Mouse (Mus musculus) limb, embryonic 12.5 days (tissue): Measurements from ENCODE around the gene Lsp1. TPM values are rescaled to one million over a fixed set of nuclear protein-coding genes. Genes with fewer than 3 reads are reported as not detected.

Experiments
- ATAC-seq: fragments of 200-750 bp; cut with Nextera tagmentation; 2 replicates; pipeline ENCODE4 v1.8.0; 2017; ENCODE audit warnings: low read depth, moderate TSS enrichment; ENCODE audit not compliant: insufficient number of reproducible peaks, insufficient read depth, low FRiP score, low TSS enrichment
- H3K27ac ChIP-seq: fragments of 300-500 bp; sonication (generic); 2 replicates; pipeline ENCODE4 v1.5.1; 2016; ENCODE audit warnings: mild to moderate bottlenecking, moderate library complexity
- H3K27me3 ChIP-seq: fragments of 300-500 bp; sonication (generic); 2 replicates; pipeline ENCODE4 v1.6.1; 2016; ENCODE audit warnings: mild to moderate bottlenecking, moderate library complexity
- H3K36me3 ChIP-seq: fragments of 300-500 bp; sonication (generic); 2 replicates; pipeline ENCODE4 v1.6.1; 2016; ENCODE audit warnings: mild to moderate bottlenecking, moderate library complexity
- H3K4me1 ChIP-seq: fragments of 300-500 bp; sonication (generic); replicated peaks from 2 replicates; pipeline ENCODE4 v1.6.1; 2016
- H3K4me2 ChIP-seq: fragments of 300-500 bp; sonication (generic); 2 replicates; pipeline ENCODE4 v1.6.1; 2016; ENCODE audit warnings: mild to moderate bottlenecking, moderate library complexity
- H3K4me3 ChIP-seq: fragments of 300-500 bp; sonication (generic); replicated peaks from 2 replicates; pipeline ENCODE4 v1.5.1; 2016; ENCODE audit warnings: mild to moderate bottlenecking
- H3K9ac ChIP-seq: fragments of 300-500 bp; sonication (generic); replicated peaks from 2 replicates; pipeline ENCODE4 v1.6.1; 2016; ENCODE audit warnings: mild to moderate bottlenecking, moderate library complexity
- H3K9me3 ChIP-seq: fragments of 300-500 bp; sonication (generic); 2 replicates; pipeline ENCODE4 v1.6.1; 2016; ENCODE audit warnings: mild to moderate bottlenecking, moderate library complexity
- WGBS: fragments of 180-500 bp; shearing (Covaris S2); methylation state at CpG from one replicate; pipeline ENCODE4 v1.1.7; 2016; 5-methylcytosine and 5-hydroxymethylcytosine counted together
- polyA plus RNA-seq: library from polyadenylated mRNA; unstranded; fragments of >200 nt; fragmentation: Nextera tagmentation; extraction: Ambion mirVana; gene quantifications from 2 replicates; pipeline ENCODE4 v1.2.1, GENCODE M21; 2016

Gene Lsp1
- polyA plus RNA-seq, 1 experiment from 2014 or later = 30.3 TPM

DNA sequence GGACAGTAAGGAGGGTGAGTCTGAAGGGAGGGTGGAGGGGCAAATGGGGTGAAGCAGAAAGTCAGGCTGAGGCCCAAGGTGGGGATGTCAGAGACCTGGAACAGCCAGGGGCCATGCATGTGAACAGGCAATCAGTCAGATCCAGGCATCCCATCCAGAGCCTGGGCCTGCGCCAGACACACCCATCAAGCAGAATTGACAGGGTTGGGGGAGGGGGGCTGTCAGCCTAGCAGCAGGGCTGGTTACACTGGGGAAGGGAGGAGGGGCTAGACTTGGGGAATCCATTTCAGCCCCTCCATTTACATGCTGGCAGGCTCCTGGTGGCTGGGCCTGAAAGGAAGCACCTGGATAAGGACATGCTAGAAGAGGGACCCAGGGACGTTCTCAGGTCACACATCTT lies 45.3 kb downstream of the Lsp1 start:
- no peak overlapping the region for H3K4me3 ChIP-seq
- H3K4me1 ChIP-seq = peaks cover 45% of the 10 kb centered on the region
- H3K36me3 ChIP-seq = no peaks in the 10 kb centered on the region
- no peaks in the 10 kb centered on the region for H3K27me3 ChIP-seq
- H3K27ac ChIP-seq = peak overlapping the region; percentile 62
- WGBS = 17% methylated on average over 2 of the region's 2 CpGs
- no peak overlapping the region for H3K9ac ChIP-seq
- ATAC-seq = peak; percentile 28; the same call in 1 of the 2 replicates
- no peaks in the 10 kb centered on the region for H3K9me3 ChIP-seq
- H3K4me2 ChIP-seq = no peak overlapping the region; the same call in 1 of the 2 replicates

DNA sequence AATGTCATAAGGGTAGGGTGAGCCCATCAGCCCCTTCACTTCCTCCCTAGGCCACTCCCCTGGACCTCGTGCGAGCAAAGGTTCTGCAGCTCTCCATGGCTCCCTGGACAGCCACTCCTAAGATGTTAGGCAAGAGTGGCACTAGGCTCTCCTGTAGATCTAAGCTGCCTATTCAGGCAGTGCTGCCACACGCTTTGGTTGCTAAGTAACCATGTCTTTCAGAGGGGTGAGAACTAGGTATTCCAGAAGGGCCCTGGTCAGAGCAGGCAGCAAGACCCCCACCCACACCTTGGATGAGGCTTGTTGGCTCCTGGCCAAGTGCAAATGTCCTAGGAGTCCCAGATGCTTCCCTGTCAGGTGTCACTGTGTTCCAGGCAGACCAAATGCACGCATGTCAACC lies 45.9 kb downstream of the Lsp1 start:
- no peaks in the 10 kb centered on the region for H3K9me3 ChIP-seq
- H3K27ac ChIP-seq = peak overlapping the region; percentile 62
- H3K4me3 ChIP-seq = no peak overlapping the region
- WGBS = 51% methylated on average over 4 of the region's 4 CpGs
- H3K27me3 ChIP-seq = no peaks in the 10 kb centered on the region
- H3K9ac ChIP-seq = no peak overlapping the region
- ATAC-seq = no peak
- peaks cover 49% of the 10 kb centered on the region for H3K4me1 ChIP-seq
- H3K4me2 ChIP-seq = no peak overlapping the region
- no peaks in the 10 kb centered on the region for H3K36me3 ChIP-seq

- Histone ChIP-seq H3K27ac (no peak overlapping the region), H3K27me3 (no peaks in the 10 kb centered on the region), H3K9me3 (no peaks in the 10 kb centered on the region), H3K4me1 (peaks cover 49% of the 10 kb centered on the region), H3K4me2 (no peak overlapping the region), H3K4me3 (no peak overlapping the region), H3K36me3 (no peaks in the 10 kb centered on the region), H3K9ac (no peak overlapping the region)
- no peak for ATAC-seq
- 94% methylated on average over 9 of the region's 9 CpGs for WGBS
These were observed 46.8 kb downstream of the Lsp1 start for GRCm38 (mm10) chr7:142507453-142507852.

DNA sequence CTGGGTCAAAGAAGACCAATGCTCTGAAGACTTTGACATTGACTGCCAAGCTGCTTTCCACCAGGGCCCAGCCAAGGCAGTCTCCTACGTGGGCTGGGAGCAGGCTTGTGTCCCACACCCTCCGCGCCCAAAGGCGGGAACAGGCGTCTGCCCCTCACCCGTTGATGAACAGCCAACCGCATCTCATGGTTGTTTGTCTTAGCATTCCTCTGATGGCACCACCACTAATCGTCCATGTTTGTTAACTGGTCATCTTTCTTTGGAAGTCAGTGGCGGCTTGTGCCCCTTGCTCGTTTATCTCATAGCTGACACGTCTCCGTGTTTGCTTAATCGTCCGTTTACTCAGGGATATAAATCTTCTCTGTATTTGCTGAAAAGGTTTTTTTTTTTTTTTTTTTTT lies 48.9 kb downstream of the Lsp1 start:
- Histone ChIP-seq H3K9ac (no peak overlapping the region), H3K4me3 (no peak overlapping the region), H3K9me3 (no peaks in the 10 kb centered on the region), H3K27me3 (no peaks in the 10 kb centered on the region), H3K36me3 (no peaks in the 10 kb centered on the region), H3K27ac (peak overlapping the region; percentile 98), H3K4me1 (peaks cover 49% of the 10 kb centered on the region), H3K4me2 (peak overlapping the region; percentile 17; the same call in 1 of the 2 replicates)
- ATAC-seq = no peak
- 15% methylated on average over 14 of the region's 14 CpGs for WGBS

DNA sequence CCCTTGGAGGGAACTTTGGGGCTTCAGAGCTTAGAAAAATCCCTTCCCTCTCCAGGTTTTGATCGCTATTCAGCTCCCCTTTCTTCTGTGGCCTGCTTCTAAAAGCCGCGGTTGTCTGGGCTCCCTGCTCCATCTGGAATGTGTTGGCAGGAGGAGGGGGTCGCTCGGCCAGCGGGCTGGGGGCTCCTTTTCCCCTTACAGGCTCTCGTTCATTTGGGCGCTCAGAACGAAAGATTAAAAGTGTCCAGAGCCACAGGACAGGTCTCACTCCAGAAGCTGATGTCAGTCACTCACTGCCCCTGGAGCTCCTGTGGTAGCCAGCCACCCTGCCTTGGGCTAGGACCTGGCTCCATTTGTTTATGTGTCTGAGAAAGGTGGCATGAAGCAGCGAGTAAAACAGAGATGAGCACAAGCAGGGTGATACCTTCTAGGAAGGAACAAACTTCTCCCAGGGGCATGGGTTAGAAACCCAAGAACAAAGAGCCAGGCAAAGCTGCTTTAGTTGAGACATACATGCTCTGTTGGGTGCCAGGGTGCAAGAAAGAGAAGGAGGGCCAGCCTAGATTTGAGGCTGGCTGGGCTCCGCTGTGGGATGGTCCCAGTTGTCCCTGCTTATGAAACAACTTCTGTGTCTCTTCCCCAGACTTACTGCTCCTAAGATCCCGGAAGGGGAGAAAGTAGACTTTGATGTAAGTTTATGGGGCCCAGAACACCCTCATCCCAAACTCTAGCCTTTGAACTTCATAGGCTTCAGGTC lies 49.6 kb downstream of the Lsp1 start:
- WGBS = 12% methylated on average over 12 of the region's 12 CpGs
- no peaks in the 10 kb centered on the region for H3K9me3 ChIP-seq
- no peak overlapping the region for H3K9ac ChIP-seq
- H3K27ac ChIP-seq = peak overlapping the region; percentile 98
- H3K4me3 ChIP-seq = no peak overlapping the region
- peaks cover 47% of the 10 kb centered on the region for H3K4me1 ChIP-seq
- no peak for ATAC-seq
- no peaks in the 10 kb centered on the region for H3K36me3 ChIP-seq
- no peaks in the 10 kb centered on the region for H3K27me3 ChIP-seq
- H3K4me2 ChIP-seq = no peak overlapping the region; the same call in 1 of the 2 replicates

GRCm38 (mm10) chr7:142514048-142514447 lies 53.4 kb downstream of the Lsp1 start:
- Histone ChIP-seq H3K27me3 (no peaks in the 10 kb centered on the region), H3K4me2 (no peak overlapping the region), H3K27ac (peak overlapping the region; percentile 35; the same call in 1 of the 2 replicates), H3K9me3 (no peaks in the 10 kb centered on the region), H3K4me1 (peaks cover 42% of the 10 kb centered on the region), H3K4me3 (no peak overlapping the region), H3K9ac (no peak overlapping the region), H3K36me3 (no peaks in the 10 kb centered on the region)
- WGBS = 82% methylated on average over 4 of the region's 4 CpGs
- ATAC-seq = no peak

- H3K4me2 ChIP-seq = peak overlapping the region; percentile 31
- H3K4me3 ChIP-seq = 0 out of 2 replicates have a peak overlapping the region, but pooled peaks have one; percentile 1
- ATAC-seq = peak; percentile 88
- no peak overlapping the region for H3K9ac ChIP-seq
- H3K9me3 ChIP-seq = no peaks in the 10 kb centered on the region
- H3K27me3 ChIP-seq = no peaks in the 10 kb centered on the region
- H3K36me3 ChIP-seq = no peaks in the 10 kb centered on the region
- peaks cover 22% of the 10 kb centered on the region for H3K4me1 ChIP-seq
- 33% methylated on average over 21 of the region's 21 CpGs for WGBS
- H3K27ac ChIP-seq = peak overlapping the region; percentile 92
These were observed 55.8 kb downstream of the Lsp1 start for GRCm38 (mm10) chr7:142516221-142516978.

- H3K27me3 ChIP-seq = no peaks in the 10 kb centered on the region
- 80% methylated on average over 2 of the region's 3 CpGs for WGBS
- no peak overlapping the region for H3K4me2 ChIP-seq
- H3K36me3 ChIP-seq = no peaks in the 10 kb centered on the region
- H3K27ac ChIP-seq = peak overlapping the region; percentile 20; the same call in 1 of the 2 replicates
- no peak overlapping the region for H3K4me3 ChIP-seq
- ATAC-seq = no peak
- no peak overlapping the region for H3K9ac ChIP-seq
- H3K4me1 ChIP-seq = peaks cover 26% of the 10 kb centered on the region
- H3K9me3 ChIP-seq = no peaks in the 10 kb centered on the region
These were observed 56.9 kb downstream of the Lsp1 start for GRCm38 (mm10) chr7:142517531-142517930.

DNA sequence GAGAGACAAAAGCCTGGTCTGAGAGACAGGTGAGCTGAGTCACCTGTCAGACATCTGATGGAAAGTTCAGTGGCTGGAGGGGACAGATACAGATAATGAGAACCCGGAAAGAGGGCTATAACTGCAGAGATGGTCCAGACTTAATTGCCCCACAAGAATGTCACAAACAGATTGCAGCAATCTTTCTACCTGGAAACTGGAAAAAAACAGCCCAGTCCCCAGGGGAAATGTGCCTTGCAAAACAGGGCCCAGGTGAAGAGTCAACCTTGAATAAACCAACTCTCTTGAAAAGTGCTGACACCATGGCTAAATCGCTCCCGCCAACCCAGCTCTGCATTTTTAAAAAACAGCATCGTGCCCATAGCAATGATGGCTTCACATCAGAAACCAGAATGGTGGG lies 59.7 kb downstream of the Lsp1 start:
- whole genome bisulfite sequencing = 77% methylated on average over 4 of the region's 4 CpGs
- H3K9me3 ChIP-seq = no peaks in the 10 kb centered on the region
- H3K9ac ChIP-seq = no peak overlapping the region
- no peak overlapping the region for H3K4me2 ChIP-seq
- H3K4me1 ChIP-seq = peaks cover 48% of the 10 kb centered on the region
- H3K36me3 ChIP-seq = no peaks in the 10 kb centered on the region
- H3K27ac ChIP-seq = peak overlapping the region; percentile 72
- ATAC-seq = no peak
- no peak overlapping the region for H3K4me3 ChIP-seq
- H3K27me3 ChIP-seq = no peaks in the 10 kb centered on the region

DNA sequence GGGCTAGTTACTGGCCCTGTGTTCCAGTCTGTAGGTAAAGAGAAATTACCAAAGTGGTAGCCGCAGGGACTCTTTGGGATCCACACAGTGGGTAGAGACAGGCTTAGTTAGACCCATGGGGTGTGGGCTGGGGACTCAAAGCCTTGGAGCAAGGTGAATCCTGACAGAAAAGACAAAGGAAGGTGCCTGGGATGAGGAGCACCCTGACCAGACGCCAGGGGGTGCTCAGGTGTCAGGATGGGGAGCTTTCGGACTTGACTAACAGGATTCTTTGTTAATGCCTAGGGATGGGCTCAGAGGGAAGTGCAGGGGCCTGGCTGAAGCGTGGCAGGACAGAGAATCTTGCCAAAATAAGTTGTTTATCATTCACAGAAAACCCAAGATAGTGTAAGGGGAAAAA lies 61.7 kb downstream of the Lsp1 start:
- H3K9ac ChIP-seq = no peak overlapping the region

GRCm38 (mm10) chr7:142523200-142523990 lies 62.8 kb downstream of the Lsp1 start:
- no peak overlapping the region for H3K4me3 ChIP-seq
- 27% methylated on average over 17 of the region's 17 CpGs for whole genome bisulfite sequencing
- no peak for ATAC-seq
- H3K4me1 ChIP-seq = peaks cover 56% of the 10 kb centered on the region
- H3K27me3 ChIP-seq = no peaks in the 10 kb centered on the region
- no peak overlapping the region for H3K4me2 ChIP-seq
- H3K9ac ChIP-seq = no peak overlapping the region
- no peaks in the 10 kb centered on the region for H3K9me3 ChIP-seq
- H3K27ac ChIP-seq = peak overlapping the region; percentile 89
- no peaks in the 10 kb centered on the region for H3K36me3 ChIP-seq

More for the DNA sequence above, 61.7 kb downstream of the Lsp1 start:
- ATAC-seq = no peak
- Histone ChIP-seq H3K27ac (peak overlapping the region; percentile 89), H3K4me1 (peaks cover 47% of the 10 kb centered on the region), H3K4me3 (no peak overlapping the region), H3K4me2 (no peak overlapping the region), H3K27me3 (no peaks in the 10 kb centered on the region), H3K36me3 (no peaks in the 10 kb centered on the region), H3K9me3 (no peaks in the 10 kb centered on the region)
- WGBS = 23% methylated on average over 4 of the region's 4 CpGs
